Mouse (Mus musculus) heart, postnatal 25 days (tissue): ENCODE measurements at regions not wholly inside any gene's neighbourhood (a gene's known extent, or its start where the extent isn't known, plus 50 kb on each side); places are given as distances from the start of the nearest gene placed in this dataset. TPM values are rescaled to one million over a fixed set of nuclear protein-coding genes. Genes with fewer than 3 reads are reported as not detected.

ENCODE experiments used
- DNase-seq: peaks from one replicate; pipeline ENCODE4 v3.0.0; 2022; ENCODE audit warnings: low spot score
- intact Hi-C: fragments of 180-260 bp; cut with DNase I; formaldehyde crosslinking; loops from one replicate; pipeline ENCODE4 v1.15.1; 2025
- microRNA-seq: library from miRNA; unstranded; fragments of <30 nt; microRNA quantifications from one replicate; pipeline ENCODE4 v1.2.0, GENCODE M21; 2022

DNA sequence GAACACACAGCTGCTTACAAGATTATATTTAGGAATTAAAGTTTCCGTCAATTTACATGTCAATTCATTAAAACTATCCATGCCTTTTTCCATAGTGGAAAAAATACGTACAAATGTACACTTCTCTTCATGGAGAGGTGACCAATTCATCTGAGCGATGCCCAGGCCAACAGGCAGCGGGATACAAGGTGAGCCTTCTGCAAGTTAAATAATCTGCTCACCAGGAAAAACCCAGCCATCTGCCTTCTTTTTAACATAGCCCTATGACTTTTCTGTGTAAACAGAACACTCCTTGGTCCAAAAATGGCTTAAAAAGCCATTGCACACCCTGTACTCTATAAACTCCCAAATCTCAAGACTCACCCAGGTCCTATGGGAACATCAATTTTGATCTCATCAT, 51.5 kb upstream of the Cypt12 start:
- DNase-seq: no peak
- intact Hi-C loops: no loop called here

Small RNA genes lying in the stretch of these regions (microRNA-seq; reads per million reads assigned to microRNA genes)
- gene Mir124a-2: not detected
